Mouse (Mus musculus): ENCODE data around the gene 1600015I10Rik.

The 1600015I10Rik gene

GRCm38 (mm10) chr6:48967868-48968267 lies 38.2 kb downstream of the 1600015I10Rik start:
- no peak for DNase-seq

GRCm38 (mm10) chr6:48974663-48975062 lies 45.0 kb downstream of the 1600015I10Rik start, which contains the start of gene Doxl2:
Gene Doxl2, plus strand, starts transcription at chr6:48974963.
- no peak for DNase-seq

GRCm38 (mm10) chr6:48979616-48980015 lies 49.9 kb downstream of the 1600015I10Rik start:
- no peak for DNase-seq

- DNase-seq = no peak
Measured at GRCm38 (mm10) chr6:48982305-48982704, 52.6 kb downstream of the 1600015I10Rik start.

Data from cerebellum, adult 11 months (tissue).